Mouse (Mus musculus) left cerebral cortex, adult 18-20 months (tissue): ENCODE data around the gene Adgrg1. TPM values are rescaled to one million over a fixed set of nuclear protein-coding genes. Genes with fewer than 3 reads are reported as not detected.

ENCODE experiments used
- DNase-seq, 2 experiments: peaks; one replicate each; pipeline ENCODE4 v3.0.0; 2021 to 2022; ENCODE audit warnings: low spot score in 2 of 2, mixed read lengths in 1 of 2
- long read RNA-seq, 2 experiments: library from polyadenylated mRNA; stranded (forward); transcript quantifications; one replicate each; pipeline ENCODE4 v2.0.0; 2021
- total RNA-seq, 2 experiments: library from RNA; stranded (reverse); gene quantifications; 2 replicates each; pipeline ENCODE4 v1.2.3; 2021

The Adgrg1 gene
- total RNA-seq, result 10 to 100 TPM; 81.2 to 81.3 TPM
- long read RNA-seq, experiment 1, transcript Adgrg1-201 (14 exons, 3,574 nt), result major isoform, 39 of 113 reads
- long read RNA-seq, experiment 1, partial matches to known transcripts, result 13 of 113 reads
- long read RNA-seq, experiment 1, other reads (novel, unspliced or antisense), result 61 of 113 reads
- long read RNA-seq, experiment 2, transcript Adgrg1-201 (14 exons, 3,574 nt), result major isoform, 16 of 63 reads
- long read RNA-seq, experiment 2, partial matches to known transcripts, result 13 of 63 reads
- long read RNA-seq, experiment 2, other reads (novel, unspliced or antisense), result 32 of 63 reads

DNA sequence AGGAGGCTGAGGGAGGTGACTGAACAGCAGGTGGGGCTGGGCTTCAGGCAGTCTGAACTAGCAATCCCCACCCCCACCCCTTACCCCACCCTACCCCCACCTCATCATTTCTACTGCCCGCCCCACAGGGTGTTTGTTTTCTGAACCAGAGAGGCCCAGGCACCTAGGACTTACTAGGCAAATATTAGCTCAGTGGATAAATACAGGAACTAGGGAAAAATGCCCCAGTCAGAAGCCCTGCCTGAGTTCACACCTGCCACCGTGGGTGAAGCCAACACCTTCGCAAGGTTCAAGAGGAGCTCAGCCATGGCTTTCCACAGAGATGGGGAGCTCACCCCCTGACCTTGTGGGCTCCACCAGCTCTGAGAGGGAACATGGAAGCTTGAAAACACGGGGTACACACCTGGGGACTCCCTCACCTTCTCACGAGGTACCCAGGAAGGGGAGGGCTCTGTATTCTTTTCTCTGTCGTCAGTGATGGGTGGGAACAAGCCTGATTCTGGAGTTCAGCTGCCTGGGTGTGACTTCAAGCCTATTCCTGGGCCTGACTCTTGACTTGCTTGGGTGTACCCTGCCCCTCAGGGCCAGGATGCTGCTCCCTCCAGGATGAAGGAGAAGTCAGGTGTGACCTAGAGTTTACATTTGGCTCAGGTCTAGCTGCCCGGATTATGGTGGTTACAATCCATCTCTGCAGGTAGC, at the start of gene Adgrg1:
Adgrg1 (plus strand) TSS at position 285 of the 699 bp plus-strand sequence.
- no peak for DNase-seq

DNA sequence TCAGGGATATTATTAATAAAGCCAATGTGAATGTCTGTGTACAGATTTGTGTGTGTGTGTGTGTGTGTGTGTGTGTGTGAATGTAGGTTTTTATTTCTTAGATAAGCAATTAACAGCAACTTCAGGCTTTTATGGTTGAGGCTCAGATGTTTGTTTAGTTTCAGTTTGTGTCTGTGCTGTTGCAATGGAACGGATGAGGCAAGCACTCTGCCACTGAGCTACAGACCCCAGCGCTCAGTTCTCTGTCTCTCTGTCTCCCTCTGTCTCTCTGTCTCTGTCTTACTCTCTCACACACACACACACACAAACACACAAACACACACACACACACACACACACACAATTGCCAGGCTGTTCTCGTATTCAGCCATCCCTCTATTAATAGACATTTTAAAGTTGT, 46.3 kb upstream of the Adgrg1 start:
- no peak for DNase-seq

DNA sequence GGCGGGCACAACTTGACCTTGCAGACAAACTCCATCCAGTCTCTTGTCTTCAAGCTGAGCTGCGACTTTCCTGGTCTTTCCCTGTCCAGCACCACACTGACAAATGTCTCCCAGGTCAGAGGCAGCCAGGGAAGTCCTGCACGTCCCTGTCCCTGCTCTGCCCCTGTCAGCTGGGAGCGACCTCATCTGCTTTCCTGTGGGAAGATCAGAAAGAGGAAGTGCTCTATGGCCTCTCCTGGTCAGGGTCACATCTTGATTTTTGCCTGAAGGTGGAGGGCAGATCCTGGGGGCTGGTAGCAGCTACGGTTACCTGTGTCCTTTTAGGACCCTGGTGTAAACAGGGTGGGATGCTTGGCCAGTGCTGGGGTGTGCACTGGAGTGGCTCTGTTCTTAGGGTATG, 40.6 kb upstream of the Adgrg1 start:
- DNase-seq, result no peak

DNA sequence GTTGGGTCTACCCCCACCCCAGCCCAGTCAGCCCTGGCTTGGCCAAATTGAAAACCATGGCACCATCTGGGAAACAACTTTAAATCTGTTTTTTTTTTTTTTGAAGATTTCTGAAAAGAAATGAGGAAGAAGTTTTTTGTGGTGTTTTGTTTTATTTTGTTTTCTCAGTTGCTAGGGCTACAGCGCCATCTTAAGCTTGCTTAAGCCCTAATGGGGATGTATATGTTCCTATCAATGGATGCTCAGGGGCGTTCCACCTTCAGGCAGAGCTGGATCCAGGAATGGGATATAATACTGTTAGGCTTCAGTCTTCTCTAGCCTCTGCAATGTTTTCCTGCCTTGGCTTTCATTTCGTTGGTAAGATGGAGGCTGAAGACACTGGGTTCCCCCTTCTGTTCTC, 39.4 kb upstream of the Adgrg1 start:
- no peak for DNase-seq

DNA sequence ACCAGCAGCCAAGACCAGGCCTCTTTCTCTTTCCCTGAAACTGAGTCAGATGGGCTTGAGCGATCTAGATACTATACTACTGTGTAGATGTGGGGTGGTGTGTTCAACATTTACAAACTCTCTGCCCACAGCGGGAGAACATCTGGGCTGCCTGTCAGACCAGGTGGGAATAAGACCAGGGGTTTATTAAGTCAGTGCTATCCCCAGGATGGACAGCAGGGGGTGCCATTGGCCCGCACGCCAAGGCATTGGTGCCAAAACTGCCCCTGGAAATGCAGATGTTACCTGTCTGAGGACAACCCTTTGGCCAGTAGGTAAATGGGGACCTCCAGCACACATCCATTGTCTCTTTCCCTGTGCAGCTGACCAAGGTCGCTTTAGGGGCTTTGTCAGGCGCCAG, 32.0 kb upstream of the Adgrg1 start:
- peak; percentile 51 to 53 for DNase-seq

DNA sequence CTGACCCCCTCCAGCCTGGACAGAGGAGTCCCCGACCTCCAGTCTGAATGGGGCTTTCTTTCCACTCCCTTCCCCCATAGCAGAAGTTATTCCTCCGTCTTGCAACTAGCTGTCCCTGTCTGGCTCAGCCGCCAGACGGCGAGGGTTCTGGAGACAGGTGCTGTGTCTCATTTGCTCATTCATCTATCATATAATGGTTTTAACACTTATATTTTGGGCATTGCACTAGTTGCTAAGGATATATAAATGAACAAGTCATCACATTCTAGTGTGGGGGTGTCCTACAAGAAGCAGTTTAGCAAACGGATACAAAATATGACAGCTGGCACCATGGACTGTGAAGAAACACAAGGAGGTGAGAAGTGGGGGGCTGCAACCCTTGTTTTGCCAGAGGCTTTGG, 29.4 kb upstream of the Adgrg1 start:
- DNase-seq, result peak; percentile 43 to 74

DNA sequence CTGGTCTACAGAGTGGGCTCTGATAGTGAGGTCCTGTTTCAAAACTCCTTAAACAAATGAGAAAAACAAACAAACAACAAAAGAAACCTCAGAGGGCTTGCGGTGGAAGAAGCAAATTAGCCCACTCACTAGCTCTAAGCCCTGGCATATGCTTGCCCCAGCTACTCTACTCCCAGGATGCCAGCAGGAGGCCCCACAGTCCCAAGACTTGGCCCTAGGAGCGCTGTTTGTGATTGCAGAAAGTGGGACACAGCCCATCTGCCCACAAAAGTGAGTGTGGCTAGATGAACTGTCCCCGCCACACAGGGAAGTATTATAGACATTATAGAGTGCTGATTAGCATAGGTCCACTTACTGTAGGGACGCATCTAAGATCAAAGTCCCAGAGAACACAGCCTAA, 26.1 kb upstream of the Adgrg1 start:
- no peak for DNase-seq

DNA sequence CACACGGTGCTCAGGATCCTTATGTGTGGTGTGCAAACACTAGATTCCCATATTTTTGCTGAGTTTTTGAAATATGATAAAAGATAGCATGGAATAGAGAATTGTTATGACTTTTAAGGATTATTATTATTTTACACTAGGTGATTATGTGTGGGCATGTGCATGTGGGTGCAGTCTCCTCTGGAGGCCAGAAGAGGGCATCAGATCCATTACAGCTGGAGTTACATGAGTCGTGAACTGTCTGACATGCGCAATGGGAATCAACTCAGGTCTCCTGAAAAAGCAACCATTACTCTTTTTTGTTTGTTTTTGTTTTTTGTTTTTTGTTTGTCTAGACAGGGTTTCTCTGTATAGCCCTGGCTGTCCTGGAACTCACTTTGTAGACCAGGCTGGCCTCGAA, 25.5 kb upstream of the Adgrg1 start:
- DNase-seq, result no peak

DNA sequence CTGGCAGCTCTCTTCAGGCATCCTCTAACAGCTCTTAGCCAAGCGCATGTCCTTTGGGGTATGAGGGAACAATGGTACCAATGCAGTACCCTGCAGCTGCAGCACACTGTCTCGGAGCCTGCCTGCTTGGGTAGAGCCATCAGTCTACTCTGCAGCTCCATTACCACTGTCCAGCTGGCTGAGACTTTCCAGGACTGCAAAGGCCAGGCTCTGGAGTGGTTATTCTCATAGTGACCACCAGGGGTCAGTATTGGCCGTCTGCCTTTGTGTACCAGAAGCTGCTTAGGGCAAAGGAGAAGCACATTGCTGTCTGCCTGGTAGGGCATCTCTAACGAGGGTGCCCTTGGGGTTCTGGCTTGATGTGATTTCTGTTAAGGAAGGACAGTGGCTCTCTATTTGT, 24.5 kb upstream of the Adgrg1 start:
- peak; percentile 74 to 78 for DNase-seq

DNA sequence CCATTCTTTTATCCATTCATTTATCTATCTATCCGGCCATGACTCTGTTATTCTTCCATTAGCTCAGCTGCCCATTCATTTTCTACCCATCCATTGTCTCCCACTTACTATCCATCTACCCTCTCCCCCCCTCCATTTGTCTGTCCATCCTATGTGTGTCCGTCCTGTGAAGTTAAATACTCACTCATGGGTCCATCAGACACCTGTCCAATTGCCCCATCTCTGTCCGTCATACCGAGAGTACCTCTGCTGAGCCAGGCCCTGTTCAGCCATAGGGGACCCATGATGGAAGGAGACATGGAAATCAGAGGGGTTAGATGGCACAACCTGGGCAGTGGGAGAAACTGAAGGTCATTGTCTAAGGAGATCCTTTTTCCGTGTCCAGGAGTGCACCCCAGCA, 24.1 kb upstream of the Adgrg1 start:
- no peak for DNase-seq

DNA sequence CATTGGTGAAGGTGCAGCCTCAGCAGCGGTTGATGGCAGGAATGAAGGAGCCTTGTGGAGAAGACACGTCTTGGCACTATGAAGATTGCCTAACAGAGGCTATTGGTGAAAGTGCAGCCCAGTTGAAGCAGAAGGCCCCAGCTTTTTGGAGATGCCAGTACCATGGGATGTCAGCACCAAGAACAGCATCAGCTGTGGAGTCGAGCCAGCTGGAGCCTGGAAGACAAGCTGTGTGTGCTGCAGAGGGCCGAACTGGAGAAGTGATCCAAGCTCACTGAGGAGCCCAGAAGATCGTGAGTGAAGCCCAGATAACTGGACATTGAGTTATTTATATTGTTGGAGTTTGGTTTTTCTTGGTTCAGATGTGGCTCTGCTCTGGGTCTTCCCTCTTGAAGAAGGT, 22.5 kb upstream of the Adgrg1 start:
- no peak for DNase-seq

DNA sequence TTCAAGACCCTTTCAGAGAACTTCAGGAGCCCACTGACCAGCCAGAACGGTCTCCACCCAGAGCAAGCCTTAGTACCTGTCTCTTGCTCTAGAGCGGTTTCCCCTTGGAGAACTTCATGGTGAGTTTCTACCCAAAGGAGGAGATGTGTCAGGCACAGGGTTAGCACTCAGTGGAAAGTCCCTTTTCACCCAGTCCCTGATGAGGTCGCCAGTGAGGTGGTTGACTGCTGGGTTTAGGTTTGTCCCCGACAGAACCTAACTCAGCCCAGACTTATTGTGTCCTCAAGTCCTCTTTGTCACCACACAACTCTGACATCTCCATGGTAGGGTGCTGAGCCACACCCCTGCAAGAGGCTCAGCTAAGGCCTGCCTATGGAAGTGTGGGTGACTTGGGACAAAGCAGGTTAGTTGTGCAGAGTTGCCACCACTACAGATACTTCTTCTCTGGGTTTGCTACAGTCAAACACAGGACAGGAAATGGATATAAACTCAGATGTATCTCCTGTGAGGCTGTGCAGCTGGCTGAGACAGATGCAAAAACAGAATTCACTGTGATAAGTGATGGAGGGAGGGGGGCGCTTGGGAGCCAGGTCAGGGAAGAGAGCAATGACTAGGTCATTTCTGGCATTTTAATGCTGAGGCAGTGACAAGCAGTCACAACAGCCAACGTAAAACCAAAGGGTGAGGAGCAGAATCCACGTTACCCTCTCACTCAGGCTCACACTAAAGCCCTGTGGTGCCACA, 20.8 kb upstream of the Adgrg1 start:
- no peak for DNase-seq

DNA sequence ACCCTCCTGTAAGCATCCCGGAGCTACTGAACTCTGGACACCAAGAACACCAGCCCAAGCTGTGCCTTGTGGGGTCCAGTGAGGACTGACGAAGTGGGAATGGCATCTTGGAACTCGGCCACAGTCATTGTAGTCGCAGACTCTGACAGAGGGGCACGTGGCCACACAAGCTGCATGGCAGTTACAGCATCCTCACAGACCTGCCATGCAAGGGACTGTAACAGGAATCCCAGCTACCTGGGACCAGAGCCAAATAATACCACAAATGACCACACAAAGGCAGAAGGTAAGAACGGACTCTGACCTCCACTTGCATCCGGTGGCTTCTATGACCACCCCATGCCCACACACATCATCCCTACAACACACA, 20.2 kb upstream of the Adgrg1 start:
- DNase-seq, result no peak

DNA sequence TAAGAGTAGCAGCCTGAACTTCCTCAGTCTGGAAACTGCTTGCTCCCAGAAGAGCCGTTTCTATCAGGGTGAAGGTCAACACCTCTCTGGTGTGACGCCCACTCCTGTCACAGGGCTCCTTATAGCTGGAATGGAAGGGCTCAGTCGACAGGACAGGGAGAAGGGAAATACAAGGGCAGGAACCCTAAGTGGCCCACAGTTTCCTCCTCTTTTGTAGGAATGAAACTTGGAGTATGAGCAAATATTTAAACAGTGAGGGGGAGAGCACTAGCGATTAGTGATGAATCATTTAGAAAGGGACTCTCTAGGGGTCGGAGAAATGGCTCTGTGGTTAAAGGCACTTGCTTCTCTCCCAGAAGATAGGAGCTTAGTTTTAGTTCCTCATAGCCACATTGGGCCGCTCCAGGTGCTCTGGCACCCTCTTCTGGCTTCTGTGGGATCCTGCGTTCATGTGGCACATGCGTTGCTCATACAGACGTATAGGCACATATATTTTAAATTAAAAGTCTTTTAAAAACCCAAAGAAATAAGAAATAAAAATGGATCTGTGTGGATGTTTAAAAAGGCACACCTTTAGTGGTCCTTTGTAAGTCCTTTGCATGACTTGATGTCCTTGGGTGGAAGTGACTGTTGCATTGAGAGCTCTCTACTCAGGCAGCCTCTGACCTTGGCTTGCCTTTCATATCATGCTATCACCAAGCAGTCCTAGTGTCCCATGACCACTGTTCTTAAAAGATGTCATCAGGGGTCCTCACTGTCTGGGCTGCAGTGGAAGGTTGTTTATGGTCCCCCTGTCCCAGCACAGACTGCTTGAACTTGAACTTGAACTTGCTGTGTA, 19.4 kb upstream of the Adgrg1 start:
- peak; percentile 23 to 47 for DNase-seq

DNA sequence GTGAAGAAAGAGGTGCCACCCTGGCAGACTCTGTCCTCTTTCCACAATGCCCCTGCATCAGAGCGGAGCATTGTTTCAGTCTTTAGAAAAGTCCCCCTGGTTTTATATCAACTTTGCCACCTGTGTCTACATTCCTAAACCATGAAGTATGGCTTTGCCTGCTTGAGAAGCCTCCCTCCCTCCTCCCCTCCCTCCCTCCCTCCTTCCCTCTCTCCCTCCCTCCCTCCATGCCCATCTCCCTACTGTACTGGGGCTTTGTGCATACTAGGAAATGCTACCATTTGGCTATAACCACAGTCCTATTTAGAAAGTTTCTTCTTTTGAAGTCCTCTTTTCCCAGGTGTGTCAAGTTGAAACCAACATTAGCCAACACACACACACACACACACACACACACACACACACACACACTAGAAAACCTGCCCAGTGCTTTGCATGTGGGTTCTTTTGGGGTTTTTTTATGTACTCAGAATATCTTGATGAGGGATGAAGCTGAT, 18.4 kb upstream of the Adgrg1 start:
- no peak for DNase-seq

DNA sequence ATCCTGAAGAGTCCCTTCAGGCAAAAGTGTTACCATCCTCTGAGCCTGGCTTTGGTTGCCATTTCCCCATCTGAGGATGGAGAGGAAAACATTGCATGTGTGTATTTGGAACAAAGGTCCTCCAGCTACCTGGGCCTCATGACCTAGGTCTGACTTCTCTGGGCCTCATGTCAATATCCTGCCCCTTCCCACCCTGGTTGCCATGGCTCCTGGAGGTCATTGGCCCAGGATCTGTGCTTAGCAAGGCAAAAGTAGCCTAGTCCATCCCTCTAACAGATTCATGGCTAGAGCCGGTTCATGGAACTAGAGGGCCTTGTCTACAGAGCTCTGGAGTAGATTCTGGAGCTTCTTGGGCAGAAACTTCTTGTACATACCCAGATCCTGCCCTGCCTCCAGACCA, 12.3 kb upstream of the Adgrg1 start:
- no peak for DNase-seq

DNA sequence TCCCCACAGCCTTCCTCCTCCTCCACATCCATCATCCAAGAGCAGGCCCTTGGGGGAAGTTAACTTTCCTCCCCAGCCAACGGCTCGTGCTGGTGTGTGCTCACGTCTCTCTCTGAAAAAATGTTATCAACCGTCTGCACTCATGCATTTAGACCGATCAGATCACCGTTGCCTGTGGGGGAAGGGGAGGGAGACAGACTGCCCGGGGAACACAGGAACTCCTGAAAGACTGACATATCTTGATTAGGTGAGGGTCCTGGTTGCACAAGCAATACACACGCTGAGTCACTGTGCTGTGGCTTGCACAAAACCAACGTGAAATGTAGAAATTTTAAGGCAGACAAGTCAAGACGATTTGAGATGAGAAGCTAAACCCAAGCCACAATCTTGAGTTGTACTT, 9.7 kb upstream of the Adgrg1 start:
- DNase-seq, result no peak

DNA sequence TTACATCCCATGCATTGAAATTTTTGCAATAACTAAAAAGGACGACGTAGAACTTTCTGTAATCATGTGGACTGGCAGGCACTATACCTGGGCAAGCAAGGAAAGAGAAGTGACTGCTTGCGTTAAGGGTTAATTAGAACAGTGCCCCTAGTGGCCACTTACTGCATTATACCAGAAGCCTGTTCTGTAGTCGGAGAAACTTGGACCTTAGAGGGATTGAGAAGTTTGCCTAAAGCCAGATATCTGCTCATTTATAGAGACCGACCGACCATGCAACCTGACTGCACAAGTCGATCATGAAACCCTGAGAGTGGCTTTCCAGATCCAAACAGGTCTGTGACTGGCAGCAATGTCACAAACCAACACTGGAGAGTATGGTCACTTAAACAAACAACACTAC, 8.0 kb upstream of the Adgrg1 start:
- DNase-seq, result peak; percentile 30 to 45

DNA sequence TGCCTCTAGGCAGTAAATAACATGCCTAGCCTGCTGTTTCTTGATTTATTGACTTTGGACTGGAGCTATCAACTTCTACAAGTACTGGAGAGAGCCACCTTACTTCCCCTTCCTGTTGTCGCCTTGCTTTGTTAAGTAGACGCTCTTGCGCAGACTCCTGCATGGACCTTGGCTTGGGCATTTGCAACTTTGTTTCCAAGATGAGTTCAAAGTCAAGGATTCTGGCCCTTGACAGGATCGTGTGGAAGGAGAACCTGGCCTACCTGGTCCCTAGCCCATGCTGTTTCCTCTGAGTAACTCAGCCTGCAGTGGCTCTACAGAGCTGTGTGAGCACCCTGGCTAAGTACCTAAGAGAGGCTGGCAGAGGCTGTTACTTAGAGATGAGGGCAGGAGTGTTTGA, 7.5 kb upstream of the Adgrg1 start:
- no peak for DNase-seq

DNA sequence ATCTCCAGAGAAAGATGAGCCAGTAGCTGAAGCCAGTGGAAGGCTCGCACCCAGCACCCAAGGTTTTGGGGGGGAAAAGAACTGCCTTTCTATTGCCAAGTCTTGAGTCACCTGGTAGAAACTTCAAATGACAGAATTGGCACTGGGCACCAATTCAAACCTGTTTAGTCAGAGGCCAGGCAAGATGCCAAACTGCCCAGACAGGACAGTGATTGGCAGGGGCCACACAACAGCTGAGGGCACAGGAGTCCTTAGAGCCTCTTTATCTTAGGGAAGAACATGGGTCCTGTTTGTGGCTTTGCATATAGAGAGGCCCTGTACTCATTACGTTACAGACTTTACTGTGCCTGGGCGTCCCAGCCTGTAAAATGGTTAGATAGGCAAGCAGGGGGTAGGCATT, 7.0 kb upstream of the Adgrg1 start:
- no peak for DNase-seq

DNA sequence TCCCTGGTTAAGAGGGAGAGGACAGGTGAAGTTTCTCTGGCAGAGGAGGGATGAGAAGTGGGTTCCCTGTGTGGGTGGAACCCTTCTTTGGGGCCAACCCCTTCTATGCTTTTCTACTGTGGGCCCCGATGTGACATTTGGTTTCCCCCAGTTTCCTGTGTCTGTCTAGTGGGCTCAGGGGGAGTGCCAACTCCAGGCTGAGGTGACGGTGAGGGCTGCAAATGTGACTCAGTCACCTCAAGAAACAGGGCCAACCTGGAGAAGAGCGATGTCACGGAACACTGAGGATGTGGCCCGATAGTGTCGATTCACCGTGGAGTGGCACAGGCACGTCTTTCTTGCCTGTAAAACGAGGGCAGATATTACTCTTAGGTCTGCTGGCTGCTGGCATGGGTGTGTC, 1.3 kb upstream of the Adgrg1 start:
- DNase-seq, result no peak
